Mouse (Mus musculus): ENCODE results near the gene Synj1. TPM values are rescaled to one million over a fixed set of nuclear protein-coding genes. Genes with fewer than 3 reads are reported as not detected.

Gene Synj1
- total RNA-seq, 2 experiments from 2014 or later: 231 to 243 TPM

GRCm38 (mm10) chr16:91019476-91019875 is 8.4 kb upstream of the Synj1 start:
- no peak for DNase-seq (ENCODE audit: extremely low spot score in 1 of 2, low spot score in 2 of 2)
- intact Hi-C loops (cut with DNase I): loop anchor here (10.0 kb wide), 1 partner anchor 65 kb away; no protein-coding TSS in a partner anchor

- DNase-seq (ENCODE audit: extremely low spot score in 1 of 2, low spot score in 2 of 2): no peak
These were observed 4.7 kb upstream of the Synj1 start for GRCm38 (mm10) chr16:91015761-91016160.

GRCm38 (mm10) chr16:91011847-91012246 is 739 bp upstream of the Synj1 start:
- no peak for DNase-seq (ENCODE audit: extremely low spot score in 1 of 2, low spot score in 2 of 2)
- intact Hi-C loops (cut with DNase I): loop anchor here (10.0 kb wide), 1 partner anchor 57 kb away; no protein-coding TSS in a partner anchor

More at GRCm38 (mm10) chr16:91015761-91016160, 4.7 kb upstream of the Synj1 start:
- intact Hi-C loops (cut with DNase I): loop anchor here (2.0 to 10.0 kb wide), 2 partner anchors 17 to 61 kb away; no protein-coding TSS in a partner anchor

GRCm38 (mm10) chr16:91010581-91011020 is 507 bp downstream of the Synj1 start:
- DNase-seq (ENCODE audit: extremely low spot score in 1 of 2, low spot score in 2 of 2): peak in 1 of 2 experiments; percentile 31
- intact Hi-C loops (cut with DNase I): loop anchor here (10.0 kb wide), 1 partner anchor 56 kb away; no protein-coding TSS in a partner anchor

- intact Hi-C loops (cut with DNase I): loop anchor here (10.0 kb wide), 1 partner anchor 55 kb away; no protein-coding TSS in a partner anchor
- DNase-seq (ENCODE audit: extremely low spot score in 1 of 2, low spot score in 2 of 2): no peak
These were observed 1.1 kb downstream of the Synj1 start for GRCm38 (mm10) chr16:91009942-91010529.

GRCm38 (mm10) chr16:91004915-91005538 is 6.1 kb downstream of the Synj1 start:
- DNase-seq (ENCODE audit: extremely low spot score in 1 of 2, low spot score in 2 of 2): no peak
- intact Hi-C loops (cut with DNase I): no loop called here

GRCm38 (mm10) chr16:91001098-91001497 is 10.0 kb downstream of the Synj1 start:
- intact Hi-C loops (cut with DNase I): no loop called here
- DNase-seq (ENCODE audit: extremely low spot score in 1 of 2, low spot score in 2 of 2): no peak

GRCm38 (mm10) chr16:90999827-91000226 is 11.3 kb downstream of the Synj1 start:
- intact Hi-C loops (cut with DNase I): no loop called here
- no peak for DNase-seq (ENCODE audit: extremely low spot score in 1 of 2, low spot score in 2 of 2)

- intact Hi-C loops (cut with DNase I): no loop called here
- no peak for DNase-seq (ENCODE audit: extremely low spot score in 1 of 2, low spot score in 2 of 2)
These were observed 13.3 kb downstream of the Synj1 start for GRCm38 (mm10) chr16:90997822-90998221.

- intact Hi-C loops (cut with DNase I): no loop called here
These were observed 14.5 kb downstream of the Synj1 start for GRCm38 (mm10) chr16:90996327-90997243.

GRCm38 (mm10) chr16:90995498-90995897 is 15.6 kb downstream of the Synj1 start:
- DNase-seq (ENCODE audit: extremely low spot score in 1 of 2, low spot score in 2 of 2): no peak
- intact Hi-C loops (cut with DNase I): no loop called here

More at GRCm38 (mm10) chr16:90996327-90997243, 14.5 kb downstream of the Synj1 start:
- DNase-seq (ENCODE audit: extremely low spot score in 1 of 2, low spot score in 2 of 2): no peak

GRCm38 (mm10) chr16:90995023-90995422 is 16.1 kb downstream of the Synj1 start:
- no peak for DNase-seq (ENCODE audit: extremely low spot score in 1 of 2, low spot score in 2 of 2)
- intact Hi-C loops (cut with DNase I): no loop called here

GRCm38 (mm10) chr16:90989162-90989561 is 21.9 kb downstream of the Synj1 start:
- DNase-seq (ENCODE audit: extremely low spot score in 1 of 2, low spot score in 2 of 2): no peak
- intact Hi-C loops (cut with DNase I): no loop called here

GRCm38 (mm10) chr16:90988665-90989064 is 22.4 kb downstream of the Synj1 start:
- intact Hi-C loops (cut with DNase I): no loop called here
- DNase-seq (ENCODE audit: extremely low spot score in 1 of 2, low spot score in 2 of 2): no peak

GRCm38 (mm10) chr16:90988039-90988438 is 23.1 kb downstream of the Synj1 start:
- no peak for DNase-seq (ENCODE audit: extremely low spot score in 1 of 2, low spot score in 2 of 2)
- intact Hi-C loops (cut with DNase I): no loop called here

- intact Hi-C loops (cut with DNase I): loop anchor here (5.0 kb wide), 1 partner anchor 61 kb away; no protein-coding TSS in a partner anchor
- no peak for DNase-seq (ENCODE audit: extremely low spot score in 1 of 2, low spot score in 2 of 2)
These were observed 40.1 kb downstream of the Synj1 start for GRCm38 (mm10) chr16:90971004-90971403.

GRCm38 (mm10) chr16:90966241-90966640 is 44.9 kb downstream of the Synj1 start:
- intact Hi-C loops (cut with DNase I): no loop called here
- DNase-seq (ENCODE audit: extremely low spot score in 1 of 2, low spot score in 2 of 2): no peak

- DNase-seq (ENCODE audit: extremely low spot score in 1 of 2, low spot score in 2 of 2): no peak
- intact Hi-C loops (cut with DNase I): no loop called here
These were observed 46.8 kb downstream of the Synj1 start for GRCm38 (mm10) chr16:90964302-90964701.

GRCm38 (mm10) chr16:90963866-90964265 is 47.2 kb downstream of the Synj1 start:
- intact Hi-C loops (cut with DNase I): no loop called here
- DNase-seq (ENCODE audit: extremely low spot score in 1 of 2, low spot score in 2 of 2): no peak

Data from left cerebral cortex, postnatal 10 days (tissue).